Mouse (Mus musculus) ovary, adult 10 weeks (tissue): ENCODE data around the gene Crnn. TPM values are rescaled to one million over a fixed set of nuclear protein-coding genes. Genes with fewer than 3 reads are reported as not detected.

Experiments
- polyA plus RNA-seq: library from polyadenylated mRNA; stranded (reverse); fragments of 350-450 nt; fragmentation: Illumina TruSeq; extraction: RNeasy Lipid Tissue Mini Kit (QIAGEN cat#74804); gene quantifications from one replicate; pipeline ENCODE4 v1.2.3, GENCODE M21; 2014

Gene Crnn
- not detected for polyA plus RNA-seq

DNA sequence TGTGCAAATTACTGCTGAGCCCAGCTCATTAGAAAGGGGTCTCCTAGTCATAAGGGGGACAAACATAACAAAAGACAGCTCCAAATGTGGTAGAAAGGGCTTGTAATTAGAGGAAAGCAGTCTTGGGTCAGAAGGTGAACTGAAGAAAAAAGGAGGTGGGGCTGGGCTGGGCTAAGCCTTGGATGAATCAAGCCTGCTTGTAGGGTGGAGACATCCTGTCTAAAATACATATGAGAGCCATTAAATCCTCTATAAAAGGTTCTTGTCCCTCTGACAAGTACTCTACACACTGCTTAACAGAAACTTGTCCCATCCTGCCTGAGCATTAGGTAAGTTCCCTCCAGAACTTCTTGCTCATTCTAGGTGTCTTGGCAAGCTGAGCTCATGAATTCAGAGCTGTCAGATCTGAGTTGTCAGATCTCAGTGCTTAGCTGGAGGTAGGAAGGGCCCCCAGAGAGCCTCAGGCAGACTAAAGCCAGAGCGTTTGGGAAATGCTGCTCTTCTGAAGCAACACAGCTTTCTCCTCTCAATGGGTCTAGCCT, at the start of gene Crnn:
Gene Crnn, plus strand, starts transcription at position 278 of the 542 bp plus-strand sequence.

DNA sequence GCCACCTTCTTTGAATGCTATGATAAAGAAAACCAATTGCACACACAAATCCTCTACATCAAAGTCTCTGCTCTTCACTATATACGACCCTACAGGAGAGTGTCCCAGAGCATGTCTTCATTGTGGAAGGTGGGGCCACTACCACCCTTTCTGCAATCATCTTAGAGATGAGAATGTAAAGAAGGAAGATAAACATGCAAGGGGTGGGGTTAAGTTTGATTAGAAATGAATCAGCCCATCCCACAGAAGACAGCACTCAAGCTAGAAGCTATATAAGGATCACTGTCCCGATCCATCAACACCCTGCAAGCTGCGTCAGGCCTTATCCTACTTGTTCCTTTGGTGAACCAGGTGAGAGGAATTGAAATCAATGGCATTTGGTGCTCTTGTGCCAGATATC, 52.4 kb downstream of the Crnn start, which contains the start of gene Flg2:
Gene Flg2, plus strand, starts transcription at position 301 of the 400 bp plus-strand sequence.

Other genes starting within 250 kb of the Crnn start
- gene Lce3a, start 218.6 kb upstream of the Crnn start, polyA plus RNA-seq = not detected
- gene Lce3b, start 211.8 kb upstream of the Crnn start, polyA plus RNA-seq = not detected
- gene Lce3c, start 200.3 kb upstream of the Crnn start, polyA plus RNA-seq = not detected
- gene Lce3d, start 187.4 kb upstream of the Crnn start, polyA plus RNA-seq = not detected
- gene Lce3e, start 177.7 kb upstream of the Crnn start, polyA plus RNA-seq = not detected
- not detected for gene Lce3f, start 152.6 kb upstream of the Crnn start, polyA plus RNA-seq
- gene Crct1, start 129.1 kb upstream of the Crnn start, polyA plus RNA-seq = not detected
- not detected for gene Lce1m, start 125.7 kb upstream of the Crnn start, polyA plus RNA-seq
- not detected for gene Gm4858, start 76.0 kb upstream of the Crnn start, polyA plus RNA-seq
- gene Flg2, start 52.5 kb downstream of the Crnn start, polyA plus RNA-seq = not detected
- not detected for gene Flg, start 128.7 kb downstream of the Crnn start, polyA plus RNA-seq
- gene Hrnr, start 175.0 kb downstream of the Crnn start, polyA plus RNA-seq = not detected
- gene Rptn, start 248.9 kb downstream of the Crnn start, polyA plus RNA-seq = not detected